Mouse (Mus musculus) cerebellum, adult 2 months (tissue): Measurements from ENCODE around the gene D430041D05Rik.

Source experiments
- CTCF ChIP-seq: fragments of 200-500 bp; IDR thresholded peaks from 2 replicates; pipeline ENCODE4 v1.5.1; 2011; ENCODE audit warnings: low read depth, mild to moderate bottlenecking, control low read depth, low read length, moderate library complexity, borderline replicate concordance; ENCODE audit not compliant: insufficient read depth
- POLR2A ChIP-seq: fragments of 200-500 bp; IDR thresholded peaks from 2 replicates; pipeline ENCODE4 v1.6.1; 2011; ENCODE audit warnings: low read length, control low read depth, borderline replicate concordance; ENCODE audit not compliant: insufficient read depth

DNA sequence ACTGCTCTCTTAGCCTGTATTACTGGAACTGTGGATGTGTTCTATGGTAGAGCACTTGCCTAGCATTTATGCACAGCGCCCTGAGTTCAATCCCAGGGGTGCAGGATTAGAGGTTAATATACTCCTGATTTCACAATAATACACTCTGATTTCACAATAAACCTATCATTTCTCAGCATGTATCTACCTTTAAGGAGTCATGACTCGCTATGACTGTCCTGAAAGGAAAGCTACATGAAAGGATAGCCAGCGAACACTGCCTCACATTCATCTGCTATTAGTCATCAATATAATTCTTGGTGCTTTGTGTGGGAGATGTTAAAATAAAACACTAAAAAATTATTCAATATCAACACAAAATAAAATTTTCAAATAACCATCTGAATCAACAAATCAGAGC, 25.4 kb upstream of the D430041D05Rik start:
- no peak for TF ChIP-seq CTCF
- no peak for TF ChIP-seq POLR2A
